Mouse (Mus musculus): ENCODE measurements around the gene Degs2.

GRCm38 (mm10) chr12:108668606-108669235, 33.4 kb downstream of the Degs2 start:
- TF ChIP-seq CTCF (conservative IDR thresholded peaks at IDR 0.05; ENCODE audit: insufficient read depth, insufficient read length, low read depth, low read length) (no peak), POLR2A (IDR thresholded peaks at IDR 0.05; ENCODE audit: low read depth, low read length) (no peak)
